Mouse (Mus musculus) gastrocnemius, adult 8-10 months (tissue): ENCODE measurements around the gene Map3k9. TPM values are rescaled to one million over a fixed set of nuclear protein-coding genes. Genes with fewer than 3 reads are reported as not detected.

Source experiments
- DNase-seq, 2 experiments: peaks; one replicate each; pipeline ENCODE4 v3.0.0; 2022; ENCODE audit warnings: low spot score in 2 of 2
- total RNA-seq, 4 experiments: library from RNA; stranded (reverse); gene quantifications; 2 replicates each; pipeline ENCODE4 v1.2.4; 2022

The Map3k9 gene
- total RNA-seq, 4 experiments from 2014 or later, result 0.07 to 0.22 (median 0.12) TPM

DNA sequence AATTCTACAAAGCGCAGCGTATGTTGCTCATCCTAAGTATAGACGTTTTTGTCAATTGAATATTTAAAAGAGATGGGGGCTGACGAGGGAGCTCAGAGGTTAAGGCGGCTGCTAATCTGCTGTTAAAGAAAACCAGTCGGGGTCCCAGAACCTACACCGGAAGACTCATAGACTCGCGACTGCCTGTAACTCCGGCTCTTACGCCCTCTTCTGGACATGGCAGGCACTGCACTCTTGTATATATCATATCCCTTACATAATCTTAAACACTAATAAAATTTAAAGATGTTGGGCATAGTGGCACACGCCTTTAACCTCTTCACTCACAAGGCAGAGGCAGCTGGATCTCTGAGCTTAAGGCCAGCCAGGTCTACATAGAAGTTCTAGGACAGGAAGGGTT, 6.3 kb upstream of the Map3k9 start:
- DNase-seq, result no peak

DNA sequence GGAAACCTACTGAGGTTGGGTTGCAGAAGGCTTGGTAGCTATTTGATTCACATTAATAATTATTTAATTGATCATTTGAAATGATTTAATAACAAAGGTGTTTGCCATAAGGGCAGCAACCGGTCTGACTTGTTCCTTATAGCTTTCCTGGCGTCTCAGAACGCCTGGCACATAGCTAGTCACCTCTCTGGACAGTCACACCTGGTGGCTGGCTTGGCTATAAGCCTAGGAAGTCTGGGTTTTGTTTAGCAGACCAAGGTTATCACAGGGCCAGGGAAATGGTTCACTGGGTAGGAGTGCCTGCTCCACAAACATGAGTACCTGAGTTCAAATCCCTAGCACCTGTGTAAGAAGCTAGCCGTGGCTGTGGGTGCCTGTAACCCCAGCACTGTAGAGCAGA, 2.3 kb upstream of the Map3k9 start:
- no peak for DNase-seq

DNA sequence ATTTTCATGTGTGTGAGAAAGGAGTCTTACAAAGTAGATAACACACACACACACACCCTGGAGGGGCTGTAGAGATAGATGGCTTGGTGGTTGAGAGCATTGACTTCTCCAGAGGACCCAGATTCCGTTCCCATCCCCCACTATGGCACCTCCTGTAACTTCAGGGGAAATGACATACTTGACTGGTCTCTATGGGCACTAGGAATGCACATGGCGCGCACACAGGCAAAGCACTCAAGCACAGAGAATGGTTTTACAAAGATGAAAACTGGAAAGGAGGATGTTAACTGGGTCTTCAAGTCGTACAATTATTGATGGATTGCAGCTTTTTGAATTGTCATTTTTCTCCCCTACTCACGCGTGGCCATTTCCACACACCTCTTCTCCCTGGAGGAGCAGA, 1.6 kb upstream of the Map3k9 start:
- no peak for DNase-seq

DNA sequence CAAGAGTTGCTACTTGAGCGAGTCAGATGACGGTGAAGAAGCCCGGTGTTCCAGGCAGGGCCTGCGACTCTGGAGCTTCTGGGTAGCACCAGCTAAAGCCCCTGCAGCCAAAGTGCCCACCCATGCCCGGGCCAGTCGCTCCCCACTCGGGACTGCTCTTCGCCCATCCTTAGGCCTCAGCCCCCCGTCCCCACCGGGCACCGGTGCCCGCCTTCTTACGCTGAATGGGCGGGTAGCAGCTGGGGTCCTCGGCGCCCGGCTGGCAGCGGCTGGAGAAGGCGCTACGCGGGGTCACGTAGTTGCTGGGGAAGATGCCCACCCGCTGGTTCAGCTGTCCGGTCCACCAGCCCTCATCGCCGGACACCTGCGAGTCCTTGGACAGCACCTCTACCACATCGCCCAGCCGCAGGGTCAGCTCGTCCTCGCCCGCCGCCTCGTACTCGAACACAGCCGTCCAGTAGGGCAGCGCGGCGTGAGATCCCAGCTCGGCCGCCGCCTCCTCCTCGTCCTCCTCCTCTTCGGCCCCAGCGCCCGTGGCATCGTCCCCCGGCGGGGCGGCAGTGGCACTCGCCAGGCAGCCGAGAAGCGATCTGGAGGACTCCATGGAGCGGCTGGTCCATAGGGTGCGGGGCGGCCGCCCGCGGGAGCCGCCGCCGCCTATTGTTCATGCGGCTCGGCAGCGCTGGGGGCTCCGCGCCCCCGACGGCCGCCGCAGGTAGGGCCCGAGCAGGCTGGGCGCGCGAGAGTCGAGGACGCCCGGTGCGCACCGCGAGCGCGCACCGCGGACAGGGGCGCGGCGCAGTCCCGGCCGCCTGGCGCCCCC, 493 bp downstream of the Map3k9 start:
- no peak for DNase-seq

- no peak for DNase-seq
These were observed 1.1 kb downstream of the Map3k9 start for GRCm38 (mm10) chr12:81779831-81780230.

DNA sequence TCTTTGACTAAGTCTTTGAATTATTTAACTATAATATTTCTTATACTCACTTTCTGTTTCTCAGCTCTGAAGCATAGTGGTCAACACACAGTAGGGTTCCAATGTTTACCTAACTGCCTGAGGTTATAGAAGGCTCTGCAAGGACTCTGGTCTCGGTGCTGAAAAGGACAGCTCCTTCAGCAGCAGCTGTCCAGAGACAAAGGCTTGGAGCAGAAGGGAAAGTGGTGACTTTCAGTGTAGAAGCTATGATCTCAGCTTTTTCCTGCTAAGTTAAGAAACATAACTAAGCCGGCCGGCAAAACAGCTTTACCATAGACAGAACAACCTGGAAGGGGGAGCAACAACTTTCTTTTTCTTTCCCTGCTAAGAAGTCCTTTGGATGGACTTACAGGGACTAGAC, 4.8 kb downstream of the Map3k9 start:
- DNase-seq, result no peak

DNA sequence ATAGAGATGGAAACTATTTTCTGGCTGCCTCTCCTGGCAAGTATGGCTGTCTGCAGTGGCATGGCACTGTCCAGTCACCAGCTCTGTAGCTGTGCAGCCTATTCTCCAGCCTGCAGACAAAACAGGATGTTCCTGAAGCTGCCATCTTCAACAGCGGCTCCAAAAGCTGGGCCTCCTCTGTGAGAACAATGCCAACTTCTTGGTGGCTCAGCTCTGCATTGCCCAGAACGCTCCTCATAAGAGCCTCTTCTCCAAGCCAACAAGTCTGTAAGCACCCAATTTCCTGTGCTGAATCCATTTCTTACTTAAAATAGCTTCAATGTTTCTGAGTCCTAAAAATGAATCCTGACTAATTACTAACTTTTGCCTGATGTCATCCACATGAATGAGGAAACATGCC, 5.3 kb downstream of the Map3k9 start:
- DNase-seq, result no peak

GRCm38 (mm10) chr12:81774186-81774585, 6.8 kb downstream of the Map3k9 start:
- DNase-seq, result no peak

DNA sequence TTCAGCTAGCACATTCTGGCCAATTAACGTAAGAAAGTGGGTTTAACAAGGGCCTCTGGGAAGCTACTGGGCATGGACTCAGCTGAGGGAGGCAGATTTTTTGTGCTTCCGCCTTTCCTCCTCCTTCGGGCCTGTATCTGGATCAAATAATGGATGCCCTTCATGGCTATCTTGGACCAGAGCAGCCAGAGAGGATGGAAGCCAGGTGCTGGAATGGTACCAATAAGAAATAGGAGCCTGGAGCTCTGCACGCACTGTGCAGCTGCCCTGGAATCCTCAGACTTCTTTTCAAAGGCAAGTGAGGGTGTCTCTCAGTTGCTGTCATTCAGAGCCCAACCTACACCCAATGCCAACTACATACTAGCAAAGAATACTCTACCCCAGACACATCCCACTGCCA, 11.5 kb downstream of the Map3k9 start:
- DNase-seq, result no peak

DNA sequence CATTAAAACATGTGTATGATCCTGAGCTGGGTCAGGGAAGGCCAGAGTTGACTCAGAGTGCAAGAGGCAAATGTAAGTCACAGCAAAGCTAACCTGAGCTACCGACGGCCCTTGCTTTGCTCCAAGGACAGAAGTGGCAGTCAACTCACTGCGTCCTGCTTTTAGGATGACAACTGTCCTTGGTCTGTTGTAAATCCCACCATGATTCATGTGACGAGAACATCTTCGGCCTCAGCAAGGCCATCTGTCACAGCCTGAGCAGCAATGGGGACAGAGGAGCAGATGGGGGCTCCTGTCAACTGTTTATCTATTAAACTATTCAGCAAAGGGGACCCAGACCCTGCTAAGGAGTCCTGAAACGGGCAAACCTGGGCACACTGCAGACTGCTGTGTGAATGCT, 15.6 kb downstream of the Map3k9 start:
- DNase-seq, result no peak

- DNase-seq, result no peak
These were observed 16.6 kb downstream of the Map3k9 start for GRCm38 (mm10) chr12:81764370-81764769.

DNA sequence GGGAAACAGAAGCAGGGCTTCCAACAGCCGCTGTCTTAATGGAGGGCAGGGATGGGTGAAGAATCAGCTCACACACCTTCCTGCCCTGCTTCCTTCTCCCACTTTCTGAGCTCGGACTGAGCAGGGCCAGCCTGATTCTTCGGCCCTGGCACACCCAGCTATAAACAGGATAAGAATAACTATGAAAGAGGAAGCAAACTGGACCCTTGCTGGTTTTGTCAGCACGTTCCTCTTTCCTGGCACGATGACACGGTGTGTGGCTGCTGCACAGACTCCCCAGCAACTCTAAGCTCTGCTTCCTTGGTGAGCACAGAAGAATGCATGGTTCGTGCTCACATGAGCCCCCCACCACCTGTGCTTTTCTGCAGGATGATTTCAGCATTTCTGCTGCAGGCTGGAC, 26.3 kb downstream of the Map3k9 start:
- no peak for DNase-seq

DNA sequence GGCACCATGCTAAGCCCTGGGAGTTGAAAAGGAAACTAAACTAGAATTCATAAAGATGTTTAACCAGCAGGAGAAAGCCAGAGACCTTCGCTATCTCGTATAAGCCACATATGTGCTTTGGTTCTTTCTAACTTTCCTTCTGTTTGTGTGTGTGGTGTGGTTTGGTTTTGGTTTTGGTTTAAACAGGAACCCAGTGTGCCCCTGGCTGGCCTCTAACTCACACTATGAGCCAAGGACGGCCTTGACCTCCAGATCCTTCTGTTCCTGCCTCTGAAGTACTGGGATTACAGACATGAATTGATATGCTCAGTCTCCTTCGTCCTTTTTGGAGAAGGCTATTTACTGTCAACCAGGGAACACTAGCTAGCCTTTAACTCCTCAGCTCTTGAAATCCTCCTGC, 29.9 kb downstream of the Map3k9 start:
- DNase-seq, result no peak

DNA sequence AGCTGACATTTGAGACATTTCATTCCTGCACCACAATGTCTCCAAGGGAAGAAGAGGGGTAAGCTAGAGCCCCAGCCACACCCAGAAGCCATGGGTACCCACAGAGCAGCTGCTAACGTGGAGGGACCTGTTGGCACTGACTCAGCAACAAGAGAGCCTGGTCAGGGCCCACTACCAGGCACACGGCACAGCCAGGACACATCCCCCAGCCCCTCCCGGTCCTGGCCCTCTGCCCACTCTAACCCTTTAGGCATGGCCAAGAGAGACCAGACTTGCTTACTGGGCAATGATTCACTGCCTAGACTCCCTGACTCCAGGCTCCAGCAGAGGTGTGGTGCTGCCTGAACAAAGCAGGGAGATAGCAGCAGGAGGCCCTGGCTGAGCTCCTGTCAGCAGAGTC, 32.1 kb downstream of the Map3k9 start:
- DNase-seq, result no peak

- no peak for DNase-seq
These were observed 32.9 kb downstream of the Map3k9 start for GRCm38 (mm10) chr12:81748021-81748576.

DNA sequence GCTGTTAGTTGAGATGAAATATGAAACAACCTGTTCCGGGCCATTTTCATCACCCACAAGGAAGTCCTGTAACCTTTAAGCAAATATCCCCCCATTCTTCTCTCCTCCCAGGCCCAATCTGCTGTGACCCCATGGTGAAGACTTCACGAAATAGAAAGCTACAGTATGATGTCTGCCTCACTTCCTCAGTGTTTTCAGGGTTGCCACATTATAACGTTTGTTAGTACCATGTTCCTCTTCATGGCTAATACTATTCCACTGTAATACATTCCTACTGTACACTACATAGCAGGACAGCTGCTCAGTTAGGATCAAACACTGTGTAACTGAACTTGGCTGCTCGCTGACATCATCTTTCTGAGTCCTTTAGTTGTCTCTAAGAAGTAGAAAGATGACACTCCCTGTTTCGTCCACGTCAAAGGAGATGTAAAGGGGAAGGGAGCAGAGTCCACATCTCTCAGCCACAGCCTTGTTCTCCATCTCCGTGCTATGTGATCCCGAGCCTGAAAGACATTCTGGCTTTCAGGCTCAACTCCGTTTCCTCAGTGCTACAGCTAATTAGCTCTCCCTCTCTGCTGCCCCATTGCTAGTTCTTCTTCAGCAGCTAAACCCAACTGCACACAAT, 34.5 kb downstream of the Map3k9 start:
- no peak for DNase-seq

GRCm38 (mm10) chr12:81735246-81736070, 45.5 kb downstream of the Map3k9 start:
- no peak for DNase-seq

DNA sequence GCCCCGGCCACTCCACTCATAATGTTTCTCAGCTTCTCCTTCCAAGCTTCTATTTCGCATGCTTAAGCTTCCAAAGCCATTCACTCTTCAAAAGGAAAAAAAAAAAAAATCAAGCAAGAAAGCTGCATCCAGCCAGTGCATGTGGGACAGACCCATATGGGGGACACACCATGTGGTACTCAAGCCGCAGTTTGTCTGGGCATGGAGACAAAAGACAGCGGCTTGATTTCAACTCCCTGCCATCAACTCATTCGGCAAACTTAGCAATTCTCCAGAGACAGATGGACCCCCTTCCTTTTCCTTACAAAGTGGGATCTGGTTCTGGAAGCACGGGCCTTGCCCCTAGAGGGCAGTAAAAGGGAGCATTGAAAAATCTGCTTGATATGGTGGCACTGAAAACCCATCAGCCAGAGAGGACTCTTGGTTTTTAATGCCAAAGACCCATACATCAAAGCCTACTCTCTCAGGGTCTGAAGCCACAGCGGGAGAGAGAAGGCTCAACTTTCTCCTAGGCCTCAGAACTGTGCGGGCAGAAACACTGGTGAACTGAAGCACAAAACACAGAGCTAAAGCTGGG, 54.6 kb downstream of the Map3k9 start:
- no peak for DNase-seq

- no peak for DNase-seq
These were observed 56.2 kb downstream of the Map3k9 start for GRCm38 (mm10) chr12:81724776-81725175.

- no peak for DNase-seq
These were observed 57.6 kb downstream of the Map3k9 start for GRCm38 (mm10) chr12:81723375-81723774.

DNA sequence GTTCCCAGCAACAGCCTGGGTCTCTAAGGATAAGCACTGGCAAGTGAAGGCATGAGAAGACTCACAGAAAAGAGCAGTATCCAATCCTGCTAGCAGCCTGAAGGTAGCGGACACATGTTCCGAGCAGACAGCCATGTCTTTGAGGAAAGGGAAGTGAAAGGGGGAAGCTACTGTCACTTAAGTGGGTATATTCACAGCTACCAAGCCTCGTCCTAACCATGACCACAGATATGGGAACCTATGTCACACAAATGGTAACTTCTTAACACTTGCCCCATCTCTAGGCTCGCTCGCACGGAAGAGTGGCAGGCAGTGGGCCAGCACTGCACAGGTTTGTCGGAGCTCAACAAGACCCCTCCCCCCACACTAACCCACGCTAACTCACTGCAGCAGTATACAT, 61.3 kb downstream of the Map3k9 start:
- no peak for DNase-seq

DNA sequence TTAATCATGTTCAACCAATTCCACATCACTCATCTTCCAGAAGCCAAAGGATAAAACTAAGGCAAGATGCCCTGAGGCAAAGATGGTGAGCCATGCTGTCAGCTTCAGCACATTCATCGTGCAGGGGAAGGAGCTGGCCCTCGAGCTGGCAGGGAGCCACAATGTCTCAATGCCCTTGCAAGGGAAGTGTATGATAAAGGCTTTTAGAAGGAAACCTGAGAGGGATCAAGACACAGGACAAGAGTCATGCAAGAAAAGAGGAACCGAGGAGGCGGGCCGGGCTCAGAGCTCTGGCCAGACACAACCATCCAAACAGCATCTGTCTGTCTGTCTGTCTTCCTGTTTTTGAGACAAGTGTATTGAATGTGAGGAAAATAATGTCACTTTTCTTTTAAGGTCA, 61.8 kb downstream of the Map3k9 start:
- DNase-seq, result no peak
